Mouse (Mus musculus) heart, postnatal 0 days (tissue): ENCODE measurements around the gene Eapp.
"Not testable (repeated sequence)": the region's sequence is repeated elsewhere in the genome, so short reads cannot be mapped to it uniquely, and the experiment has no call there.

Experiments
- CTCF ChIP-seq: IDR thresholded peaks from 2 replicates; pipeline ENCODE4 v1.5.1; 2016; ENCODE audit warnings: antibody characterized with exemption, control low read depth, low read depth
- EP300 ChIP-seq: IDR thresholded peaks from 2 replicates; pipeline ENCODE4 v1.6.1; 2016; ENCODE audit warnings: antibody characterized with exemption, low read depth

- TF ChIP-seq EP300, CTCF: not testable (repeated sequence)
Observed at GRCm38 (mm10) chr12:54718871-54719786, 23.4 kb upstream of the Eapp start.
